Mouse (Mus musculus) spleen, adult 2 months (tissue): ENCODE measurements around the gene Tbx10.

Experiments used
- CTCF ChIP-seq: fragments of 200-500 bp; IDR thresholded peaks from 2 replicates; pipeline ENCODE4 v1.5.1; 2011; ENCODE audit warnings: mild to moderate bottlenecking, inconsistent platforms; ENCODE audit not compliant: insufficient read depth, insufficient read length, insufficient replicate concordance; ENCODE audit errors: extremely low read depth
- POLR2A ChIP-seq: fragments of 200-500 bp; IDR thresholded peaks from 2 replicates; pipeline ENCODE4 v1.6.1; 2011; ENCODE audit warnings: low read depth, low read length, inconsistent platforms

DNA sequence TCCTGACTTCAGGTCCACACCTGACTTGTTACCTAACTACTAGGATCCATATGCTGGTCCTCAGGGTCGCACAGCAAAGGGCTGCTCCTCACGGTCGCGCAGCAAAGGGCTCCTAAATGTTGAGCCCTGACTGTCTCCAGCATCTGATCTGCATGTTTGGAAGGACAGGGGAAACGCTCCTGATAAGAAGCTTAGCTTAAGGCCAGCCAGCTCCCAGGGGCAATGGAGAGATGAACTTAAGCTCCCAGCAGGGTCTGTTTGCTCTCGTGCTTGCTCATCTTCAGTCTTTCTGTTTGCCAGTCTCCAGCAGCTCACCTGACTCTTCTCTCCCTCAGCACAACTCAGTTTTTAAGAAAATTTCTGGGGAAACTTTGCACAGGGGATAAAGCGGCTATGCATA lies 40.1 kb downstream of the Tbx10 start:
- TF ChIP-seq CTCF: no peak
- TF ChIP-seq POLR2A: no peak
